Mouse (Mus musculus): Measurements from ENCODE around the gene Atp2b4. TPM values are rescaled to one million over a fixed set of nuclear protein-coding genes. Genes with fewer than 3 reads are reported as not detected.
A peak's percentile ranks its signal among the peaks of the same experiment; 100 is the strongest.

The Atp2b4 gene
- polyA plus RNA-seq, 1 experiment from 2014 or later, result 15.6 TPM

GRCm38 (mm10) chr1:133832781-133833180 lies 31.9 kb upstream of the Atp2b4 start:
- Histone ChIP-seq H3K4me3 (replicated peaks; ENCODE audit: low read depth, low read length) (no peak overlapping the region), H3K4me2 (ENCODE audit: low read length) (no peak overlapping the region), H3K27me3 (ENCODE audit: control insufficient read depth, insufficient read depth, low read length) (no peaks in the 10 kb centered on the region), H3K27ac (replicated peaks; ENCODE audit: low read depth, low read length) (no peak overlapping the region), H3K9me3 (ENCODE audit: control insufficient read depth, low read length) (no peaks in the 10 kb centered on the region), H3K36me3 (ENCODE audit: control insufficient read depth, insufficient read depth, low read length) (no peaks in the 10 kb centered on the region), H3K9ac (replicated peaks; ENCODE audit: low read length) (no peak overlapping the region), H3K4me1 (ENCODE audit: control insufficient read depth, insufficient read depth, low read length) (no peaks in the 10 kb centered on the region)
- ATAC-seq (ENCODE audit: low FRiP score, low TSS enrichment), result no peak
- WGBS, result 47% methylated on average over 5 of the region's 5 CpGs
- no peak for DNase-seq

- H3K4me2 ChIP-seq (ENCODE audit: low read length), result no peak overlapping the region
- DNase-seq (no peak), ATAC-seq (ENCODE audit: low FRiP score, low TSS enrichment) (no peak)
- no peak overlapping the region for H3K4me3 ChIP-seq (replicated peaks; ENCODE audit: low read depth, low read length)
- peak overlapping the region; percentile 77; the same call in 1 of the 2 replicates for H3K27ac ChIP-seq (replicated peaks; ENCODE audit: low read depth, low read length)
- H3K36me3 ChIP-seq (ENCODE audit: control insufficient read depth, insufficient read depth, low read length), result no peaks in the 10 kb centered on the region
- no peaks in the 10 kb centered on the region for H3K9me3 ChIP-seq (ENCODE audit: control insufficient read depth, low read length)
- peaks cover 11% of the 10 kb centered on the region for H3K4me1 ChIP-seq (ENCODE audit: control insufficient read depth, insufficient read depth, low read length)
- no peaks in the 10 kb centered on the region for H3K27me3 ChIP-seq (ENCODE audit: control insufficient read depth, insufficient read depth, low read length)
- H3K9ac ChIP-seq (replicated peaks; ENCODE audit: low read length), result no peak overlapping the region
- WGBS, result 61% methylated on average over 7 of the region's 7 CpGs
Measured at GRCm38 (mm10) chr1:133826193-133826592, 25.4 kb upstream of the Atp2b4 start.

- WGBS, result 6% methylated on average over 8 of the region's 8 CpGs
- Histone ChIP-seq H3K9ac (replicated peaks; ENCODE audit: low read length) (no peak overlapping the region), H3K27me3 (ENCODE audit: control insufficient read depth, insufficient read depth, low read length) (no peaks in the 10 kb centered on the region), H3K9me3 (ENCODE audit: control insufficient read depth, low read length) (no peaks in the 10 kb centered on the region), H3K4me1 (ENCODE audit: control insufficient read depth, insufficient read depth, low read length) (peaks cover 14% of the 10 kb centered on the region), H3K4me2 (ENCODE audit: low read length) (no peak overlapping the region), H3K4me3 (replicated peaks; ENCODE audit: low read depth, low read length) (no peak overlapping the region), H3K27ac (replicated peaks; ENCODE audit: low read depth, low read length) (peak overlapping the region; percentile 77), H3K36me3 (ENCODE audit: control insufficient read depth, insufficient read depth, low read length) (no peaks in the 10 kb centered on the region)
- ATAC-seq (ENCODE audit: low FRiP score, low TSS enrichment), result peak; percentile 48; the same call in 1 of the 2 replicates
- DNase-seq, result peak; percentile 78
Measured at GRCm38 (mm10) chr1:133825543-133825942, 24.7 kb upstream of the Atp2b4 start.

GRCm38 (mm10) chr1:133825140-133825539 lies 24.3 kb upstream of the Atp2b4 start:
- no peaks in the 10 kb centered on the region for H3K9me3 ChIP-seq (ENCODE audit: control insufficient read depth, low read length)
- H3K4me2 ChIP-seq (ENCODE audit: low read length), result no peak overlapping the region
- H3K4me3 ChIP-seq (replicated peaks; ENCODE audit: low read depth, low read length), result no peak overlapping the region
- WGBS, result 40% methylated on average over 2 of the region's 2 CpGs
- no peak for DNase-seq
- no peaks in the 10 kb centered on the region for H3K27me3 ChIP-seq (ENCODE audit: control insufficient read depth, insufficient read depth, low read length)
- peak overlapping the region; percentile 77 for H3K27ac ChIP-seq (replicated peaks; ENCODE audit: low read depth, low read length)
- ATAC-seq (ENCODE audit: low FRiP score, low TSS enrichment), result no peak
- H3K4me1 ChIP-seq (ENCODE audit: control insufficient read depth, insufficient read depth, low read length), result peaks cover 14% of the 10 kb centered on the region
- no peak overlapping the region for H3K9ac ChIP-seq (replicated peaks; ENCODE audit: low read length)
- H3K36me3 ChIP-seq (ENCODE audit: control insufficient read depth, insufficient read depth, low read length), result no peaks in the 10 kb centered on the region

GRCm38 (mm10) chr1:133821144-133821543 lies 20.3 kb upstream of the Atp2b4 start:
- Histone ChIP-seq H3K27me3 (ENCODE audit: control insufficient read depth, insufficient read depth, low read length) (no peaks in the 10 kb centered on the region), H3K36me3 (ENCODE audit: control insufficient read depth, insufficient read depth, low read length) (no peaks in the 10 kb centered on the region), H3K9ac (replicated peaks; ENCODE audit: low read length) (no peak overlapping the region), H3K4me3 (replicated peaks; ENCODE audit: low read depth, low read length) (no peak overlapping the region), H3K4me2 (ENCODE audit: low read length) (no peak overlapping the region), H3K27ac (replicated peaks; ENCODE audit: low read depth, low read length) (no peak overlapping the region), H3K9me3 (ENCODE audit: control insufficient read depth, low read length) (no peaks in the 10 kb centered on the region), H3K4me1 (ENCODE audit: control insufficient read depth, insufficient read depth, low read length) (peaks cover 14% of the 10 kb centered on the region)
- no peak for ATAC-seq (ENCODE audit: low FRiP score, low TSS enrichment)
- WGBS, result 55% methylated on average over 5 of the region's 5 CpGs
- DNase-seq, result no peak

GRCm38 (mm10) chr1:133820100-133820499 lies 19.3 kb upstream of the Atp2b4 start:
- DNase-seq, result no peak
- ATAC-seq (ENCODE audit: low FRiP score, low TSS enrichment), result no peak
- WGBS, result 28% methylated on average over 2 of the region's 2 CpGs

GRCm38 (mm10) chr1:133818531-133818930 lies 17.7 kb upstream of the Atp2b4 start:
- Histone ChIP-seq H3K9ac (replicated peaks; ENCODE audit: low read length) (no peak overlapping the region), H3K9me3 (ENCODE audit: control insufficient read depth, low read length) (no peaks in the 10 kb centered on the region), H3K4me3 (replicated peaks; ENCODE audit: low read depth, low read length) (no peak overlapping the region), H3K4me1 (ENCODE audit: control insufficient read depth, insufficient read depth, low read length) (peaks cover 5% of the 10 kb centered on the region; the same call in 1 of the 2 replicates), H3K27ac (replicated peaks; ENCODE audit: low read depth, low read length) (no peak overlapping the region), H3K4me2 (ENCODE audit: low read length) (no peak overlapping the region), H3K36me3 (ENCODE audit: control insufficient read depth, insufficient read depth, low read length) (no peaks in the 10 kb centered on the region), H3K27me3 (ENCODE audit: control insufficient read depth, insufficient read depth, low read length) (no peaks in the 10 kb centered on the region)
- 76% methylated on average over 2 of the region's 2 CpGs for WGBS
- no peak for ATAC-seq (ENCODE audit: low FRiP score, low TSS enrichment)
- DNase-seq, result no peak

More at GRCm38 (mm10) chr1:133820100-133820499, 19.3 kb upstream of the Atp2b4 start:
- Histone ChIP-seq H3K9ac (replicated peaks; ENCODE audit: low read length) (no peak overlapping the region), H3K27ac (replicated peaks; ENCODE audit: low read depth, low read length) (no peak overlapping the region), H3K4me1 (ENCODE audit: control insufficient read depth, insufficient read depth, low read length) (peaks cover 5% of the 10 kb centered on the region; the same call in 1 of the 2 replicates), H3K36me3 (ENCODE audit: control insufficient read depth, insufficient read depth, low read length) (no peaks in the 10 kb centered on the region), H3K4me2 (ENCODE audit: low read length) (no peak overlapping the region), H3K9me3 (ENCODE audit: control insufficient read depth, low read length) (no peaks in the 10 kb centered on the region), H3K27me3 (ENCODE audit: control insufficient read depth, insufficient read depth, low read length) (no peaks in the 10 kb centered on the region), H3K4me3 (replicated peaks; ENCODE audit: low read depth, low read length) (no peak overlapping the region)

- Histone ChIP-seq H3K4me2 (ENCODE audit: low read length) (no peak overlapping the region), H3K9me3 (ENCODE audit: control insufficient read depth, low read length) (no peaks in the 10 kb centered on the region), H3K27ac (replicated peaks; ENCODE audit: low read depth, low read length) (no peak overlapping the region), H3K4me3 (replicated peaks; ENCODE audit: low read depth, low read length) (no peak overlapping the region), H3K9ac (replicated peaks; ENCODE audit: low read length) (no peak overlapping the region), H3K27me3 (ENCODE audit: control insufficient read depth, insufficient read depth, low read length) (no peaks in the 10 kb centered on the region), H3K36me3 (ENCODE audit: control insufficient read depth, insufficient read depth, low read length) (no peaks in the 10 kb centered on the region), H3K4me1 (ENCODE audit: control insufficient read depth, insufficient read depth, low read length) (0 out of 2 replicates have a peak, but pooled peaks cover under 1% of the 10 kb centered on the region)
- 80% methylated on average over 12 of the region's 12 CpGs for WGBS
- ATAC-seq (ENCODE audit: low FRiP score, low TSS enrichment) (no peak), DNase-seq (no peak)
Measured at GRCm38 (mm10) chr1:133815747-133816491, 15.1 kb upstream of the Atp2b4 start.

- no peak overlapping the region for H3K9ac ChIP-seq (replicated peaks; ENCODE audit: low read length)
- H3K9me3 ChIP-seq (ENCODE audit: control insufficient read depth, low read length), result no peaks in the 10 kb centered on the region
- H3K4me3 ChIP-seq (replicated peaks; ENCODE audit: low read depth, low read length), result no peak overlapping the region
- H3K27ac ChIP-seq (replicated peaks; ENCODE audit: low read depth, low read length), result no peak overlapping the region
- H3K36me3 ChIP-seq (ENCODE audit: control insufficient read depth, insufficient read depth, low read length), result no peaks in the 10 kb centered on the region
- H3K27me3 ChIP-seq (ENCODE audit: control insufficient read depth, insufficient read depth, low read length), result no peaks in the 10 kb centered on the region
- DNase-seq (no peak), ATAC-seq (ENCODE audit: low FRiP score, low TSS enrichment) (no peak)
- WGBS, result 53% methylated on average over 5 of the region's 5 CpGs
- no peak overlapping the region for H3K4me2 ChIP-seq (ENCODE audit: low read length)
- H3K4me1 ChIP-seq (ENCODE audit: control insufficient read depth, insufficient read depth, low read length), result no peaks in the 10 kb centered on the region
Measured at GRCm38 (mm10) chr1:133809376-133809775, 8.5 kb upstream of the Atp2b4 start.
